Mouse (Mus musculus) hindbrain, embryonic 12.5 days (tissue): ENCODE measurements around the gene Rbms1. TPM values are rescaled to one million over a fixed set of nuclear protein-coding genes. Genes with fewer than 3 reads are reported as not detected.

Experiments used
- ATAC-seq: fragments of 200-750 bp; cut with Nextera tagmentation; 2 replicates; pipeline ENCODE4 v1.8.0; 2017; ENCODE audit warnings: moderate TSS enrichment; ENCODE audit not compliant: low FRiP score
- H3K27ac ChIP-seq: fragments of 300-500 bp; sonication (generic); 2 replicates; pipeline ENCODE4 v1.5.1; 2016; ENCODE audit warnings: mild to moderate bottlenecking
- H3K27me3 ChIP-seq: fragments of 300-500 bp; sonication (generic); 2 replicates; pipeline ENCODE4 v1.6.1; 2016; ENCODE audit warnings: mild to moderate bottlenecking
- H3K36me3 ChIP-seq: fragments of 300-500 bp; sonication (generic); 2 replicates; pipeline ENCODE4 v1.6.1; 2016; ENCODE audit warnings: mild to moderate bottlenecking
- H3K4me1 ChIP-seq: fragments of 300-500 bp; sonication (generic); 2 replicates; pipeline ENCODE4 v1.6.1; 2016
- H3K4me2 ChIP-seq: fragments of 300-500 bp; sonication (generic); replicated peaks from 2 replicates; pipeline ENCODE4 v1.6.1; 2016; ENCODE audit warnings: mild to moderate bottlenecking
- H3K4me3 ChIP-seq: fragments of 300-500 bp; sonication (generic); 2 replicates; pipeline ENCODE4 v1.5.1; 2016; ENCODE audit warnings: mild to moderate bottlenecking
- H3K9ac ChIP-seq: fragments of 300-500 bp; sonication (generic); 2 replicates; pipeline ENCODE4 v1.6.1; 2016; ENCODE audit warnings: mild to moderate bottlenecking, moderate library complexity
- H3K9me3 ChIP-seq: fragments of 300-500 bp; sonication (generic); replicated peaks from 2 replicates; pipeline ENCODE4 v1.6.1; 2016; ENCODE audit warnings: mild to moderate bottlenecking
- WGBS: fragments of 180-500 bp; shearing (Covaris S2); methylation state at CpG from one replicate; pipeline ENCODE4 v1.1.7; 2016; 5-methylcytosine and 5-hydroxymethylcytosine counted together
- polyA plus RNA-seq: library from polyadenylated mRNA; unstranded; fragments of >200 nt; fragmentation: Nextera tagmentation; extraction: Ambion mirVana; gene quantifications from 2 replicates; pipeline ENCODE4 v1.2.1, GENCODE M21; 2016

The Rbms1 gene
- polyA plus RNA-seq, 1 experiment from 2014 or later: 74.1 TPM

- H3K36me3 ChIP-seq: no peaks in the 10 kb centered on the region
- no peaks in the 10 kb centered on the region for H3K27me3 ChIP-seq
- H3K4me3 ChIP-seq: no peak overlapping the region
- no peak for ATAC-seq
- H3K27ac ChIP-seq: no peak overlapping the region
- H3K4me1 ChIP-seq: no peaks in the 10 kb centered on the region; the same call in 1 of the 2 replicates
- H3K9me3 ChIP-seq: no peaks in the 10 kb centered on the region
- no peak overlapping the region for H3K4me2 ChIP-seq
- H3K9ac ChIP-seq: no peak overlapping the region
- WGBS: 87% methylated on average over 2 of the region's 2 CpGs
Measured at GRCm38 (mm10) chr2:60939957-60940356, 23.0 kb downstream of the Rbms1 start.

- Histone ChIP-seq H3K4me3 (no peak overlapping the region), H3K27me3 (no peaks in the 10 kb centered on the region), H3K36me3 (no peaks in the 10 kb centered on the region), H3K27ac (no peak overlapping the region), H3K9me3 (no peaks in the 10 kb centered on the region), H3K4me1 (no peaks in the 10 kb centered on the region; the same call in 1 of the 2 replicates), H3K4me2 (no peak overlapping the region), H3K9ac (no peak overlapping the region)
- WGBS: 91% methylated on average over 14 of the region's 14 CpGs
- no peak for ATAC-seq
Measured at GRCm38 (mm10) chr2:60936910-60937309, 26.1 kb downstream of the Rbms1 start.

DNA sequence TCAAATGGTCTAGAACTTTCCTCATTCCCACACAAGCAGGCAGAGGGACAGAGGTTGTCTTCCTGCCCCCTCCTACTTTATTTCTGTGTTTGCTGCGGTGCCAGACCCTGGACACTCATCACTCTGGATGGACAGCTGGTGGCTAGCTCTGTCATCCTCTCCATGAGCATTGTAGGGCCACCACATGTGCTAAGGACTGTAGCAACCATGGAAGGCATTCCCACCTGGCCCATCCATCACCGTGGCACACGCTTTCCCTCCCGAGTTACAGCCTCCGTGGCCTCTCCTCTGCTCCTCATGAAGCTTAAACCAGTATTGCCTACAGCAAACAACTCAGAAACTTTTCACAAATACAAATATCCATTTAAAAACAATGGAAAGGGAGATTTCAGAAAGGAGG, 34.0 kb downstream of the Rbms1 start:
- H3K4me2 ChIP-seq: no peak overlapping the region
- H3K4me3 ChIP-seq: no peak overlapping the region
- H3K9ac ChIP-seq: no peak overlapping the region
- no peaks in the 10 kb centered on the region; the same call in 1 of the 2 replicates for H3K4me1 ChIP-seq
- WGBS: 91% methylated on average over 5 of the region's 5 CpGs
- H3K27ac ChIP-seq: no peak overlapping the region
- no peaks in the 10 kb centered on the region for H3K27me3 ChIP-seq
- ATAC-seq: no peak
- no peaks in the 10 kb centered on the region for H3K9me3 ChIP-seq
- no peaks in the 10 kb centered on the region for H3K36me3 ChIP-seq

- no peaks in the 10 kb centered on the region for H3K27me3 ChIP-seq
- no peaks in the 10 kb centered on the region for H3K36me3 ChIP-seq
- H3K27ac ChIP-seq: no peak overlapping the region
- H3K9me3 ChIP-seq: no peaks in the 10 kb centered on the region
- no peak overlapping the region for H3K4me3 ChIP-seq
- H3K4me1 ChIP-seq: no peaks in the 10 kb centered on the region; the same call in 1 of the 2 replicates
- H3K4me2 ChIP-seq: no peak overlapping the region
- WGBS: 88% methylated on average over 8 of the region's 8 CpGs
- ATAC-seq: no peak
- no peak overlapping the region for H3K9ac ChIP-seq
Measured at GRCm38 (mm10) chr2:60927906-60928775, 34.9 kb downstream of the Rbms1 start.

DNA sequence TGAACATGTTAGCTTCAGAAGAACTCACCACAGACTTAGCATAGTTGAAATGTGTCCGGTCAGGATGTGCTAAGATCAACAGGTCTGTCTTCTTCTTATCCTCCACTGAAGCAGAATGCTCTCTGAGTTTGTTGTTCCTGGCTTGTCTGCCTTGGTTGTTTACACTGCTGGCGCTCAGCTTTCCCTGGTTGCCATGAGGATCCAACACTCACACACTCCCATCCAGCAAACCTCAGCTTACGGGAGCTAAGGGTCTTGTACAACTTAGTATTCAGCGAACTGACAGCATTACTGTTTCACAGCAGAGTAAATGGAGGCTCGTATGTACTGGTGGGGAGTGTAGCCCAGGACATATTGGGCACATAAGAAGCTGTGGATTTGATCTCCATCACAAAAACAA, 37.9 kb downstream of the Rbms1 start:
- Histone ChIP-seq H3K27me3 (no peaks in the 10 kb centered on the region), H3K4me2 (no peak overlapping the region)
- 79% methylated on average over 5 of the region's 5 CpGs for WGBS

GRCm38 (mm10) chr2:60923756-60924544, 39.0 kb downstream of the Rbms1 start:
- no peak for ATAC-seq
- 70% methylated on average over 11 of the region's 11 CpGs for WGBS
- Histone ChIP-seq H3K27me3 (no peaks in the 10 kb centered on the region), H3K27ac (no peak overlapping the region), H3K36me3 (no peaks in the 10 kb centered on the region), H3K4me2 (no peak overlapping the region), H3K4me1 (peaks cover 3% of the 10 kb centered on the region), H3K9me3 (no peaks in the 10 kb centered on the region), H3K4me3 (no peak overlapping the region), H3K9ac (no peak overlapping the region)

More for the DNA sequence above, 37.9 kb downstream of the Rbms1 start:
- no peak overlapping the region for H3K27ac ChIP-seq
- H3K36me3 ChIP-seq: no peaks in the 10 kb centered on the region
- peaks cover 3% of the 10 kb centered on the region for H3K4me1 ChIP-seq
- H3K9me3 ChIP-seq: no peaks in the 10 kb centered on the region
- H3K9ac ChIP-seq: no peak overlapping the region
- no peak for ATAC-seq
- no peak overlapping the region for H3K4me3 ChIP-seq

GRCm38 (mm10) chr2:60923111-60923510, 39.9 kb downstream of the Rbms1 start:
- Histone ChIP-seq H3K36me3 (no peaks in the 10 kb centered on the region), H3K4me2 (no peak overlapping the region), H3K4me1 (peaks cover 3% of the 10 kb centered on the region), H3K27ac (no peak overlapping the region), H3K27me3 (no peaks in the 10 kb centered on the region), H3K4me3 (no peak overlapping the region), H3K9ac (no peak overlapping the region), H3K9me3 (no peaks in the 10 kb centered on the region)
- WGBS: 75% methylated on average over 6 of the region's 6 CpGs
- ATAC-seq: no peak

DNA sequence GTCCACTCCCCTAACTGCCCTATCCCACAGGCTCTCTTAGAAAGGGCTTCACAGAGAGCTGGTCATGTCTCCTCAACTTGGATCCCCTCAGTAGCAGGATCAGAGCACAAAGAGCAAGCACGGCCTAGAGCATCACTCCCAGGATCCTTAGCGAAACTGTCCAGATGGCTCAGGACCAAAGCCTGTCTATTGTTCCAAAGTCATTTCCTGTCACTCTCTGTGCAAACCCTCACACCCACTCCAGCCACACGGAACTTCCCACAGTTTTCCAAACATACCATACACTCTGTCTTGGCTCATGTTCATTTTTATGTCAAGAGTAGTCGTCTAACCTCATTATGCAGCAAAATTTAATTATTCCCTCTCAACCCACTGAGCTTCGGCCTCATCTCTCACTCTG, 40.6 kb downstream of the Rbms1 start:
- ATAC-seq: no peak
- no peak overlapping the region for H3K4me3 ChIP-seq
- H3K27me3 ChIP-seq: no peaks in the 10 kb centered on the region
- WGBS: 64% methylated on average over 5 of the region's 5 CpGs
- H3K4me1 ChIP-seq: peaks cover 3% of the 10 kb centered on the region
- no peak overlapping the region for H3K4me2 ChIP-seq
- no peaks in the 10 kb centered on the region for H3K36me3 ChIP-seq
- H3K9me3 ChIP-seq: no peaks in the 10 kb centered on the region
- H3K9ac ChIP-seq: no peak overlapping the region
- H3K27ac ChIP-seq: no peak overlapping the region

DNA sequence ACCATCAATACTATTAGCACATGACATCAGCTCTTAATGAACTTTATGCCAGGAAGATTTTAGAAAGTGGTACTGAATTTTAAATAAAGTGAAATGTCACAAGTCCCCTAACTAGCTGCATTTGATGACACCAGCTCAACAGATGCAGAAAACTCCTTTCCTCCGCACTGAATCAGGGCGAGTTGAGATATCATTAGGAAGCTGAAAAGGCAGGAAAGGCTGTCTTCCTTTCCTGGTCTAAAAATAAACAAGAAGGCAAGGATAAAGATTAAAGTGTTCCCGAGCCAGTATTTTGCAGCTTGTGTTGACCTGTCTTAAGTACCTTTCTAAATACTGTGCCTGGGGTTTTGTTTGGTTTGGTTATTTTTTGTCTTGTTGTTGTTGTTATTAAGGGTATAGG, 42.9 kb downstream of the Rbms1 start:
- ATAC-seq: no peak
- H3K27me3 ChIP-seq: no peaks in the 10 kb centered on the region
- H3K4me3 ChIP-seq: no peak overlapping the region
- H3K4me1 ChIP-seq: peaks cover 3% of the 10 kb centered on the region
- no peak overlapping the region for H3K4me2 ChIP-seq
- no peak overlapping the region for H3K9ac ChIP-seq
- 80% methylated on average over 3 of the region's 3 CpGs for WGBS
- no peaks in the 10 kb centered on the region for H3K9me3 ChIP-seq
- H3K36me3 ChIP-seq: no peaks in the 10 kb centered on the region
- no peak overlapping the region for H3K27ac ChIP-seq

DNA sequence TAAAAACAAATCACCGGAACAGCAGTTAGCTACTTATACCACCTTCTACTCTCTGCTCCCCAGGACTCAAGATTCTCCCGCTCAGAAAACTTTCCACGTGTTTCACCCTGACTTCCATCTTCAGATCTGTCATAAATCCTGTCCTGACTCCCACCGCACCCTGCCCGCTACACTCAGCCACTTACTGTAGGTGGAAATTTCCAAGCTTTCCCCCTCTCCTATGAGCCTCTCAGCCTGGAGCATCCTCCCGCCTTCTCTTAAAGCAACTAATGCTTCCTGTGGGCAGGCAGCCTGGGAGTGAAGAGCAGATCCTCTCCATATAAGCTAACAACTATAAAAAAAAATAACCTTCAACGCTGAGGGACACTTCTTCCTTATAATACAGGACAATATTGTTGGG, 44.6 kb downstream of the Rbms1 start:
- Histone ChIP-seq H3K27me3 (no peaks in the 10 kb centered on the region), H3K4me1 (peaks cover 3% of the 10 kb centered on the region), H3K9ac (no peak overlapping the region), H3K4me2 (no peak overlapping the region), H3K4me3 (no peak overlapping the region), H3K36me3 (no peaks in the 10 kb centered on the region), H3K27ac (no peak overlapping the region), H3K9me3 (no peaks in the 10 kb centered on the region)
- no peak for ATAC-seq
- WGBS: 93% methylated on average over 7 of the region's 7 CpGs

DNA sequence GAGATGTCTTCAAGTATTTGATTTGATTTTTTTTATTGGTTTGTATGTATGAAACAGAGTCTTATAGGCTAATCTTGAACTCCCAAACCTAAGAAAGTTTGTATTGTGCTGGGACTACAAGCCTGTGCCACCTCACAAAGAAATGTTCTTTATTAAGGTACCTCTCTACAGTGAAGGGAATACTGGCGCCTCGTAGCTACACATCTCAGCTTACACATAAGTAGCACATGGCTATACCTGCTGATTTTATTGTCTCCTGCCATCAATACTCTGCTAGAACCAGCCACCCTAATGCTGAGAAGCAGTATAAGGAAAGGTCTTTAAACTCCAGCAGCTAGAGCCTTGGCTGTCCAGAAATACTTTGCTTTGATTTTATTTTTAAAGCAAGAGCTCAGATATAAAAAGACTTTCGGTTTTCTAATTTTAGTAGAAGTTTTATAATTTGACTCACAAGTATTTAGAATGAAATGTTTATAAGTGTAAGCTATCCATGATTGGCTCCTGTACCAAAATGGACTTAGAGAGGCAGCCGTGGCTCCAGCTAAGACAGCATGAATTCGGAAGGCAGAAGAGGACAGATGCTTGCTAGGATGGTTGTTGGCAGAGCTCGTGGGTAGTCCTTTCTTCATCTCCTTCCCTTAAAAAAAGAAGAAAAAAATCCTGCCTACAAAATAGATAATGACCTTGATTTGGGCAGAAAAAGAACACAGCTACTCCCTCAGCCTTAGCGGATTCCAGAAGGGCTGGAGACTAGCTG, 48.3 kb downstream of the Rbms1 start:
- Histone ChIP-seq H3K4me1 (peaks cover 7% of the 10 kb centered on the region), H3K4me3 (no peak overlapping the region), H3K36me3 (no peaks in the 10 kb centered on the region), H3K9ac (no peak overlapping the region), H3K9me3 (no peaks in the 10 kb centered on the region), H3K27me3 (no peaks in the 10 kb centered on the region), H3K27ac (no peak overlapping the region), H3K4me2 (no peak overlapping the region)
- no peak for ATAC-seq
- WGBS: 74% methylated on average over 7 of the region's 7 CpGs

DNA sequence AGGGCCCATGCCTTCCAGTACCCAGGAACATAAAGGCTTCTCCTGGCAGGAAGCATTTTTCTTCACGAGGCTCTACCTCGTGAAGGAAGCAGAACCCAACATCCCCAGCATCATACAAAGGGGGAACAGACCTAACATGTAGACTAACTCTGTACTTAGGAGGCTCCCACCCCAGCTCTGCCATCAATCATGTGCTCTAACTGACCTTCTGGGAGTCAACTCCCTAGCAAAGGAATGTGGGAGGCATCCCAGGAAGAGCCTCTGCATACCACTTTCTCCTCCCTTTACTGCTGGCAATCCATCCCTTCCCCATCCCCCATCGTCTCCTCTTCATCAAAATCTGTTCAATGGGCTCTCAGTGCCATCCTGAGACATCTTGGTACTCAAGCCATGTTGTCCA, 49.7 kb downstream of the Rbms1 start:
- Histone ChIP-seq H3K4me1 (peaks cover 7% of the 10 kb centered on the region), H3K9me3 (no peaks in the 10 kb centered on the region), H3K4me2 (no peak overlapping the region), H3K9ac (no peak overlapping the region), H3K4me3 (no peak overlapping the region), H3K27ac (no peak overlapping the region), H3K27me3 (no peaks in the 10 kb centered on the region), H3K36me3 (no peaks in the 10 kb centered on the region)
- ATAC-seq: no peak
- WGBS: 54% methylated on average over 3 of the region's 3 CpGs
